Mouse (Mus musculus): ENCODE data around the gene Itpr2. TPM values are rescaled to one million over a fixed set of nuclear protein-coding genes. Genes with fewer than 3 reads are reported as not detected.

Gene Itpr2
- polyA plus RNA-seq, 1 experiment from 2014 or later = 4.1 TPM

- Histone ChIP-seq H3K4me1 (no peaks in the 10 kb centered on the region), H3K27me3 (replicated peaks) (no peaks in the 10 kb centered on the region), H3K4me3 (no peak overlapping the region), H3K27ac (no peak overlapping the region), H3K36me3 (no peaks in the 10 kb centered on the region), H3K4me2 (no peak overlapping the region), H3K9me3 (replicated peaks) (no peaks in the 10 kb centered on the region), H3K9ac (no peak overlapping the region)
- ATAC-seq = no peak
- WGBS (ENCODE audit: insufficient replicate concordance) = 72% methylated on average over 6 of the region's 6 CpGs
Observed at GRCm38 (mm10) chr6:146156536-146156935, 345.5 kb downstream of the Itpr2 start.

- no peaks in the 10 kb centered on the region for H3K9me3 ChIP-seq (replicated peaks)
- H3K36me3 ChIP-seq = no peaks in the 10 kb centered on the region
- H3K4me1 ChIP-seq = no peaks in the 10 kb centered on the region
- ATAC-seq = no peak
- no peak overlapping the region for H3K27ac ChIP-seq
- no peak overlapping the region for H3K4me2 ChIP-seq
- no peaks in the 10 kb centered on the region for H3K27me3 ChIP-seq (replicated peaks)
- WGBS (ENCODE audit: insufficient replicate concordance) = 74% methylated on average over 8 of the region's 8 CpGs
- no peak overlapping the region for H3K4me3 ChIP-seq
- no peak overlapping the region for H3K9ac ChIP-seq
Observed at GRCm38 (mm10) chr6:146155156-146155734, 346.8 kb downstream of the Itpr2 start.

- H3K27ac ChIP-seq = no peak overlapping the region
- no peak for ATAC-seq
- H3K36me3 ChIP-seq = no peaks in the 10 kb centered on the region
- H3K4me2 ChIP-seq = no peak overlapping the region
- no peak overlapping the region for H3K9ac ChIP-seq
- no peaks in the 10 kb centered on the region for H3K27me3 ChIP-seq (replicated peaks)
- H3K4me1 ChIP-seq = no peaks in the 10 kb centered on the region
- H3K4me3 ChIP-seq = no peak overlapping the region
- 52% methylated on average over 5 of the region's 5 CpGs for WGBS (ENCODE audit: insufficient replicate concordance)
- no peaks in the 10 kb centered on the region for H3K9me3 ChIP-seq (replicated peaks)
Observed at GRCm38 (mm10) chr6:146152843-146153242, 349.2 kb downstream of the Itpr2 start.

- WGBS (ENCODE audit: insufficient replicate concordance) = 69% methylated on average over 4 of the region's 4 CpGs
- Histone ChIP-seq H3K4me1 (no peaks in the 10 kb centered on the region), H3K9ac (no peak overlapping the region), H3K9me3 (replicated peaks) (peaks cover 2% of the 10 kb centered on the region; the same call in 1 of the 2 replicates), H3K27me3 (replicated peaks) (no peaks in the 10 kb centered on the region), H3K4me3 (no peak overlapping the region), H3K27ac (no peak overlapping the region), H3K36me3 (no peaks in the 10 kb centered on the region), H3K4me2 (no peak overlapping the region)
- no peak for ATAC-seq
Observed at GRCm38 (mm10) chr6:146140966-146141585, 360.9 kb downstream of the Itpr2 start.

- Histone ChIP-seq H3K4me3 (no peak overlapping the region), H3K27ac (no peak overlapping the region), H3K4me1 (no peaks in the 10 kb centered on the region), H3K9me3 (replicated peaks) (no peaks in the 10 kb centered on the region), H3K36me3 (no peaks in the 10 kb centered on the region), H3K27me3 (replicated peaks) (no peaks in the 10 kb centered on the region), H3K4me2 (no peak overlapping the region), H3K9ac (no peak overlapping the region)
- 65% methylated on average over 6 of the region's 6 CpGs for WGBS (ENCODE audit: insufficient replicate concordance)
- ATAC-seq = no peak
Observed at GRCm38 (mm10) chr6:146140171-146140570, 361.9 kb downstream of the Itpr2 start.

GRCm38 (mm10) chr6:146136646-146137045 lies 365.4 kb downstream of the Itpr2 start:
- H3K4me3 ChIP-seq = no peak overlapping the region
- no peak for ATAC-seq
- no peaks in the 10 kb centered on the region for H3K27me3 ChIP-seq (replicated peaks)
- H3K36me3 ChIP-seq = no peaks in the 10 kb centered on the region
- H3K9me3 ChIP-seq (replicated peaks) = no peaks in the 10 kb centered on the region
- no peak overlapping the region for H3K9ac ChIP-seq
- 47% methylated on average over 4 of the region's 4 CpGs for WGBS (ENCODE audit: insufficient replicate concordance)
- no peaks in the 10 kb centered on the region for H3K4me1 ChIP-seq
- H3K27ac ChIP-seq = no peak overlapping the region
- no peak overlapping the region for H3K4me2 ChIP-seq

- H3K4me1 ChIP-seq = no peaks in the 10 kb centered on the region
- H3K27me3 ChIP-seq (replicated peaks) = no peaks in the 10 kb centered on the region
- no peak overlapping the region for H3K4me2 ChIP-seq
- H3K9me3 ChIP-seq (replicated peaks) = no peaks in the 10 kb centered on the region
- ATAC-seq = no peak
- H3K27ac ChIP-seq = no peak overlapping the region
- H3K9ac ChIP-seq = no peak overlapping the region
- H3K4me3 ChIP-seq = no peak overlapping the region
- H3K36me3 ChIP-seq = no peaks in the 10 kb centered on the region
- 24% methylated on average over 7 of the region's 7 CpGs for WGBS (ENCODE audit: insufficient replicate concordance)
Observed at GRCm38 (mm10) chr6:146136244-146136643, 365.8 kb downstream of the Itpr2 start.

GRCm38 (mm10) chr6:146135291-146135690 lies 366.7 kb downstream of the Itpr2 start:
- ATAC-seq = no peak
- WGBS (ENCODE audit: insufficient replicate concordance) = 66% methylated on average over 8 of the region's 8 CpGs
- no peak overlapping the region for H3K9ac ChIP-seq

GRCm38 (mm10) chr6:146133921-146134320 lies 368.1 kb downstream of the Itpr2 start:
- H3K9ac ChIP-seq = no peak overlapping the region
- ATAC-seq = no peak
- H3K4me3 ChIP-seq = no peak overlapping the region
- no peaks in the 10 kb centered on the region for H3K27me3 ChIP-seq (replicated peaks)
- H3K9me3 ChIP-seq (replicated peaks) = no peaks in the 10 kb centered on the region; the same call in 1 of the 2 replicates
- no peaks in the 10 kb centered on the region for H3K36me3 ChIP-seq
- H3K4me2 ChIP-seq = no peak overlapping the region
- no peak overlapping the region for H3K27ac ChIP-seq
- H3K4me1 ChIP-seq = no peaks in the 10 kb centered on the region
- WGBS (ENCODE audit: insufficient replicate concordance) = 63% methylated on average over 8 of the region's 8 CpGs

More at GRCm38 (mm10) chr6:146135291-146135690, 366.7 kb downstream of the Itpr2 start:
- Histone ChIP-seq H3K4me2 (no peak overlapping the region), H3K27me3 (replicated peaks) (no peaks in the 10 kb centered on the region), H3K36me3 (no peaks in the 10 kb centered on the region), H3K4me1 (no peaks in the 10 kb centered on the region), H3K27ac (no peak overlapping the region), H3K4me3 (no peak overlapping the region), H3K9me3 (replicated peaks) (no peaks in the 10 kb centered on the region)

- 66% methylated on average over 7 of the region's 7 CpGs for WGBS (ENCODE audit: insufficient replicate concordance)
- Histone ChIP-seq H3K9me3 (replicated peaks) (no peaks in the 10 kb centered on the region; the same call in 1 of the 2 replicates), H3K4me3 (no peak overlapping the region), H3K36me3 (no peaks in the 10 kb centered on the region), H3K9ac (no peak overlapping the region), H3K4me2 (no peak overlapping the region), H3K27ac (no peak overlapping the region), H3K27me3 (replicated peaks) (no peaks in the 10 kb centered on the region), H3K4me1 (no peaks in the 10 kb centered on the region)
- ATAC-seq = no peak
Observed at GRCm38 (mm10) chr6:146129066-146129465, 373.0 kb downstream of the Itpr2 start.

- H3K4me1 ChIP-seq = no peaks in the 10 kb centered on the region
- H3K36me3 ChIP-seq = no peaks in the 10 kb centered on the region
- 69% methylated on average over 12 of the region's 12 CpGs for WGBS (ENCODE audit: insufficient replicate concordance)
- H3K9ac ChIP-seq = no peak overlapping the region
- no peak for ATAC-seq
- no peaks in the 10 kb centered on the region; the same call in 1 of the 2 replicates for H3K9me3 ChIP-seq (replicated peaks)
- H3K27ac ChIP-seq = no peak overlapping the region
- no peaks in the 10 kb centered on the region for H3K27me3 ChIP-seq (replicated peaks)
- no peak overlapping the region for H3K4me3 ChIP-seq
- no peak overlapping the region for H3K4me2 ChIP-seq
Observed at GRCm38 (mm10) chr6:146126823-146127681, 375.0 kb downstream of the Itpr2 start.

- no peak overlapping the region for H3K9ac ChIP-seq
- no peaks in the 10 kb centered on the region for H3K36me3 ChIP-seq
- no peaks in the 10 kb centered on the region for H3K27me3 ChIP-seq (replicated peaks)
- H3K4me3 ChIP-seq = no peak overlapping the region
- no peaks in the 10 kb centered on the region; the same call in 1 of the 2 replicates for H3K9me3 ChIP-seq (replicated peaks)
- no peak for ATAC-seq
- WGBS (ENCODE audit: insufficient replicate concordance) = 73% methylated on average over 1 of the region's 1 CpGs
- no peak overlapping the region for H3K27ac ChIP-seq
- no peak overlapping the region for H3K4me2 ChIP-seq
- H3K4me1 ChIP-seq = no peaks in the 10 kb centered on the region
Observed at GRCm38 (mm10) chr6:146125621-146126020, 376.4 kb downstream of the Itpr2 start.

All from liver, embryonic 12.5 days (tissue).